Mouse (Mus musculus) myocyte (in vitro differentiated cells): ENCODE results near the gene Rbm47.

Experiments used
- E2F4 ChIP-seq: IDR thresholded peaks from one replicate; pipeline ENCODE4 v1.6.1; 2011; ENCODE audit warnings: mild to moderate bottlenecking, control low read depth, moderate library complexity; ENCODE audit not compliant: insufficient read depth
- POLR2A ChIP-seq: IDR thresholded peaks from one replicate; pipeline ENCODE4 v1.6.1; 2011; ENCODE audit warnings: low read depth, mild to moderate bottlenecking, control low read depth, moderate library complexity; ENCODE audit not compliant: insufficient read length

DNA sequence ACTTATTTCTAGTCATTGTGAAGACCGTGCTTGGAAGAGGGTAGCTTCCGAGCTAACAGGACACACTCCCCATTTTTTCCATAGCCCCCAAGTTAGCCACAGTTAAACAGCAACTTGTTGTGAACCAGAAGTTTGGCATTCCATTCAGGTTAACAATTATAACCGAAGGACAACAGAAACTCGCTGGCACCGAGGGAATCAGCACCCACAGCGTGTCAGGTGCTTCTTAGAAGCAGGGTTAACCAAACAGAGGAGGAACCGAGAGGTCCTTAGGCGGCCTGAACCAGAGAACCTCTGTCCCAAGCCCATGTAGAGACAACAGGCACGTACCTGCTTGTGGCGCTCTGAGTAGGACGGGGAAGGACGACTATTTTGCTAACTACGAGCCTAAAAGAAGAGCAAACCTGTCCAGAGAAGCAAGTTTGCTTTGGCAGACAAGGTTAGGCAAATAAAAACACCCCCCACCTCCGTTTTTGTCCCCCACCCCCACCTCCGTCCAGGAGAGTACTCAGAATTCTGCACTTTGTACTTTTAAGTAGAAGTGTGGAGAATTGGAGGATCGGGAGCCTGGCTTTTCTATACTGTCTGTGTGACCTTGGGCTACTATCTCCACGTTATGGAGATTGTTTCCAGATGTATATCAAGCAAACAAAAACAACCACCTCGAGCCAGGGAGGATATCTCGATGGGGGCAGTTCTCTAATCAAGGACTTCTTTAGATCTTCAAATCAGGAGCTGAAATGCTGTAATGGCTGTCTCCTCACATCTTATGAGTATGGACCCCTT, 91.3 kb downstream of the Rbm47 start:
- TF ChIP-seq E2F4 (no peak), POLR2A (no peak)
